Mouse (Mus musculus): Measurements from ENCODE around the gene Ralgps1. TPM values are rescaled to one million over a fixed set of nuclear protein-coding genes. Genes with fewer than 3 reads are reported as not detected.

The Ralgps1 gene
- polyA plus RNA-seq, 1 experiment from 2014 or later, result 5.1 TPM

GRCm38 (mm10) chr2:33393951-33394635 is 22.8 kb upstream of the Ralgps1 start:
- WGBS, result 78% methylated on average over 11 of the region's 11 CpGs
- H3K4me1 ChIP-seq, result no peaks in the 10 kb centered on the region
- no peak overlapping the region for H3K9ac ChIP-seq
- H3K27me3 ChIP-seq, result no peaks in the 10 kb centered on the region
- H3K9me3 ChIP-seq, result 0 out of 2 replicates have a peak, but pooled peaks cover 4% of the 10 kb centered on the region
- no peak overlapping the region for H3K4me2 ChIP-seq (replicated peaks)
- H3K27ac ChIP-seq, result no peak overlapping the region
- ATAC-seq (ENCODE audit: low FRiP score, low read depth), result no peak
- no peak overlapping the region for H3K4me3 ChIP-seq
- H3K36me3 ChIP-seq, result no peaks in the 10 kb centered on the region

GRCm38 (mm10) chr2:33393021-33393420 is 21.7 kb upstream of the Ralgps1 start:
- Histone ChIP-seq H3K36me3 (no peaks in the 10 kb centered on the region), H3K27ac (no peak overlapping the region), H3K4me2 (replicated peaks) (no peak overlapping the region), H3K9ac (no peak overlapping the region), H3K4me3 (no peak overlapping the region), H3K4me1 (no peaks in the 10 kb centered on the region), H3K9me3 (0 out of 2 replicates have a peak, but pooled peaks cover 4% of the 10 kb centered on the region), H3K27me3 (no peaks in the 10 kb centered on the region)
- no peak for ATAC-seq (ENCODE audit: low FRiP score, low read depth)

- H3K27me3 ChIP-seq, result no peaks in the 10 kb centered on the region
- H3K4me3 ChIP-seq, result peak overlapping the region; percentile 65
- peaks cover 7% of the 10 kb centered on the region for H3K4me1 ChIP-seq
- peak overlapping the region; percentile 73 for H3K4me2 ChIP-seq (replicated peaks)
- 29% methylated on average over 18 of the region's 18 CpGs for WGBS
- no peaks in the 10 kb centered on the region for H3K36me3 ChIP-seq
- no peak overlapping the region for H3K27ac ChIP-seq
- no peak for ATAC-seq (ENCODE audit: low FRiP score, low read depth)
- no peaks in the 10 kb centered on the region for H3K9me3 ChIP-seq
- no peak overlapping the region for H3K9ac ChIP-seq
These were observed 542 bp upstream of the Ralgps1 start for GRCm38 (mm10) chr2:33371648-33372408.

- H3K9me3 ChIP-seq, result no peaks in the 10 kb centered on the region
- H3K36me3 ChIP-seq, result no peaks in the 10 kb centered on the region
- H3K27me3 ChIP-seq, result no peaks in the 10 kb centered on the region
- peaks cover 7% of the 10 kb centered on the region for H3K4me1 ChIP-seq
- 12% methylated on average over 14 of the region's 15 CpGs for WGBS
- peak; percentile 9; the same call in 1 of the 2 replicates for ATAC-seq (ENCODE audit: low FRiP score, low read depth)
- peak overlapping the region; percentile 65 for H3K4me3 ChIP-seq
- H3K4me2 ChIP-seq (replicated peaks), result peak overlapping the region; percentile 73
- H3K9ac ChIP-seq, result no peak overlapping the region
- no peak overlapping the region for H3K27ac ChIP-seq
These were observed 960 bp downstream of the Ralgps1 start for GRCm38 (mm10) chr2:33370276-33370776.

GRCm38 (mm10) chr2:33369453-33369852 is 1.8 kb downstream of the Ralgps1 start:
- no peaks in the 10 kb centered on the region for H3K36me3 ChIP-seq
- H3K27me3 ChIP-seq, result no peaks in the 10 kb centered on the region
- no peak for ATAC-seq (ENCODE audit: low FRiP score, low read depth)
- H3K9me3 ChIP-seq, result no peaks in the 10 kb centered on the region
- 72% methylated on average over 3 of the region's 3 CpGs for WGBS
- no peak overlapping the region for H3K4me2 ChIP-seq (replicated peaks)
- H3K4me1 ChIP-seq, result peaks cover 7% of the 10 kb centered on the region
- no peak overlapping the region for H3K9ac ChIP-seq
- H3K4me3 ChIP-seq, result no peak overlapping the region
- H3K27ac ChIP-seq, result no peak overlapping the region

- H3K4me3 ChIP-seq, result no peak overlapping the region
- 77% methylated on average over 1 of the region's 1 CpGs for WGBS
- no peak overlapping the region for H3K27ac ChIP-seq
- no peaks in the 10 kb centered on the region for H3K9me3 ChIP-seq
- H3K36me3 ChIP-seq, result no peaks in the 10 kb centered on the region
- H3K27me3 ChIP-seq, result no peaks in the 10 kb centered on the region
- H3K4me2 ChIP-seq (replicated peaks), result no peak overlapping the region
- no peak overlapping the region for H3K9ac ChIP-seq
- peaks cover 7% of the 10 kb centered on the region for H3K4me1 ChIP-seq
- ATAC-seq (ENCODE audit: low FRiP score, low read depth), result no peak
These were observed 2.8 kb downstream of the Ralgps1 start for GRCm38 (mm10) chr2:33368486-33368885.

GRCm38 (mm10) chr2:33365703-33366471 is 5.4 kb downstream of the Ralgps1 start:
- 69% methylated on average over 9 of the region's 9 CpGs for WGBS
- ATAC-seq (ENCODE audit: low FRiP score, low read depth), result no peak
- H3K9ac ChIP-seq, result no peak overlapping the region
- no peaks in the 10 kb centered on the region for H3K36me3 ChIP-seq
- H3K4me3 ChIP-seq, result no peak overlapping the region
- no peaks in the 10 kb centered on the region for H3K9me3 ChIP-seq
- H3K27me3 ChIP-seq, result no peaks in the 10 kb centered on the region
- peaks cover 7% of the 10 kb centered on the region for H3K4me1 ChIP-seq
- no peak overlapping the region for H3K4me2 ChIP-seq (replicated peaks)
- H3K27ac ChIP-seq, result no peak overlapping the region

GRCm38 (mm10) chr2:33364656-33365055 is 6.6 kb downstream of the Ralgps1 start:
- ATAC-seq (ENCODE audit: low FRiP score, low read depth), result no peak
- no peak overlapping the region for H3K27ac ChIP-seq
- H3K9me3 ChIP-seq, result no peaks in the 10 kb centered on the region
- H3K4me3 ChIP-seq, result no peak overlapping the region
- H3K4me2 ChIP-seq (replicated peaks), result no peak overlapping the region
- no peaks in the 10 kb centered on the region for H3K36me3 ChIP-seq
- WGBS, result 93% methylated on average over 4 of the region's 4 CpGs
- H3K27me3 ChIP-seq, result no peaks in the 10 kb centered on the region
- no peaks in the 10 kb centered on the region for H3K4me1 ChIP-seq
- H3K9ac ChIP-seq, result no peak overlapping the region

GRCm38 (mm10) chr2:33363890-33364289 is 7.4 kb downstream of the Ralgps1 start:
- H3K27me3 ChIP-seq, result no peaks in the 10 kb centered on the region
- no peak overlapping the region for H3K4me2 ChIP-seq (replicated peaks)
- no peak overlapping the region for H3K4me3 ChIP-seq
- no peak overlapping the region for H3K9ac ChIP-seq
- no peak for ATAC-seq (ENCODE audit: low FRiP score, low read depth)
- H3K9me3 ChIP-seq, result no peaks in the 10 kb centered on the region
- H3K36me3 ChIP-seq, result no peaks in the 10 kb centered on the region
- H3K4me1 ChIP-seq, result no peaks in the 10 kb centered on the region
- 86% methylated on average over 4 of the region's 4 CpGs for WGBS
- no peak overlapping the region for H3K27ac ChIP-seq

GRCm38 (mm10) chr2:33361139-33361716 is 10.1 kb downstream of the Ralgps1 start:
- Histone ChIP-seq H3K36me3 (no peaks in the 10 kb centered on the region), H3K9me3 (no peaks in the 10 kb centered on the region), H3K4me3 (no peak overlapping the region), H3K27me3 (no peaks in the 10 kb centered on the region), H3K27ac (no peak overlapping the region), H3K4me1 (no peaks in the 10 kb centered on the region), H3K9ac (no peak overlapping the region), H3K4me2 (replicated peaks) (no peak overlapping the region)
- whole genome bisulfite sequencing, result 68% methylated on average over 9 of the region's 9 CpGs
- no peak for ATAC-seq (ENCODE audit: low FRiP score, low read depth)

- H3K27ac ChIP-seq, result no peak overlapping the region
- 80% methylated on average over 3 of the region's 3 CpGs for WGBS
- H3K36me3 ChIP-seq, result no peaks in the 10 kb centered on the region
- ATAC-seq (ENCODE audit: low FRiP score, low read depth), result no peak
- H3K9ac ChIP-seq, result no peak overlapping the region
- H3K9me3 ChIP-seq, result no peaks in the 10 kb centered on the region
- H3K27me3 ChIP-seq, result no peaks in the 10 kb centered on the region
- H3K4me2 ChIP-seq (replicated peaks), result no peak overlapping the region
- H3K4me3 ChIP-seq, result no peak overlapping the region
- no peaks in the 10 kb centered on the region for H3K4me1 ChIP-seq
These were observed 10.7 kb downstream of the Ralgps1 start for GRCm38 (mm10) chr2:33360564-33360963.

GRCm38 (mm10) chr2:33359184-33359583 is 12.1 kb downstream of the Ralgps1 start:
- Histone ChIP-seq H3K27ac (no peak overlapping the region), H3K4me3 (no peak overlapping the region), H3K4me1 (no peaks in the 10 kb centered on the region), H3K9me3 (no peaks in the 10 kb centered on the region), H3K27me3 (no peaks in the 10 kb centered on the region), H3K36me3 (no peaks in the 10 kb centered on the region), H3K4me2 (replicated peaks) (no peak overlapping the region), H3K9ac (no peak overlapping the region)
- ATAC-seq (ENCODE audit: low FRiP score, low read depth), result no peak
- WGBS, result 87% methylated on average over 8 of the region's 8 CpGs

All from limb, embryonic 13.5 days (tissue).